Mouse (Mus musculus) right cerebral cortex, postnatal 4 days (tissue): ENCODE data around the gene Tmem182.

Experiments used
- DNase-seq: peaks from one replicate; pipeline ENCODE4 v3.0.0-alpha.2; 2022

Gene Tmem182

DNA sequence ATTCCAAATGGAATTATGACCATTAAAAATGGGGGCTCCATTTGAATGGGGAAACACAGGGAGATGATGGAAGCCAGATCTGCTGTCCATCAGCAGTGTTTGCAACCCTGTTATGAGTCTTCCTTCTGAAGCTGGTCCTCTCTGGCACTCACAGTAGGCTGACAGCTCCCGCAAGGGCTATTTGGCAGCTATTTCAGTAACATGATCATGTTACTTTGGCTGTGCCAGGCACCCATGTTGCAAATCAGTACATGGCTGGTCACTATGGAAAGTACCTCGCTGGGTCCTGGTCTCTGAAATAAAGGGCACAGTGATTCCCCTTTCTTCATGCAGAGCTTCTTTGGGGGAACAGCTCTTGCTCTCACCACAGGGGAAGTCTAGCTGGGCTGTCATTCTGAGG lies 62.2 kb downstream of the Tmem182 start:
- DNase-seq = no peak

DNA sequence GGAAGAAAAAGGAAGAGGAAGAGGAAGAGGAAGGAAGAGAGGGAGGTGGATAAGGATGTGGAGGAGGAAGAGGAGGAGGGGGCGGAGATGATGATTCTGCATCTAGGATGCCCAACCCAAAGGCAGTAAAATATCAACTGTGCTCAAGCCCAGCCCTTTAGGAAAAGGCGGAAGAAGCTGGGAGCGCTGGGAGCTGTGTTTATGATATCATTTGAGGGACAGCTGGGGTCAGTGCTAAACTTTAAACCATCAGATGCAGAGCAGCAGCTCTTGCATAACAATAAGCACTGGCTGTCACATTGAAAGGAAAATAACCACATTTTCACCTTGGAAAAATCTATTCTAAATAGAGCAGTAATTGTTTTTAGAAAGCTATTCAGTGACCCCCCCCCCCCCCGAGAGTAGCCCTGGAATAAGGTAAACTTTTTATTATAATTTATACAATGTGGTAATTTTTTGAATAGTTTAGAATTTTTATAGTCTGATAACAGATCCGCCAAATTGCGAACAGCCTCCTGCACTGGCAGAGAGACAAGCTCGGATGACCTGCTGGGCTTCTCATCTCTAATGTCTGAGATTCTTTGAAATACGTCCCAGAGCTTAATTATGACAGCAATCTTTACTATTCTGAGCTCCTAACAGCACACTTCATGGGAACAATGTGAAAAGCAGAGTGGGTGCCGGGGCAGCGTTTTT lies 68.5 kb downstream of the Tmem182 start:
- DNase-seq = no peak

GRCm38 (mm10) chr1:40874456-40875375 lies 69.3 kb downstream of the Tmem182 start:
- DNase-seq = no peak

- DNase-seq = peak; percentile 88
Measured at GRCm38 (mm10) chr1:40879051-40879450, 73.7 kb downstream of the Tmem182 start.

GRCm38 (mm10) chr1:40879526-40879925 lies 74.1 kb downstream of the Tmem182 start:
- peak; percentile 20 for DNase-seq

GRCm38 (mm10) chr1:40880527-40880926 lies 75.1 kb downstream of the Tmem182 start:
- DNase-seq = no peak

DNA sequence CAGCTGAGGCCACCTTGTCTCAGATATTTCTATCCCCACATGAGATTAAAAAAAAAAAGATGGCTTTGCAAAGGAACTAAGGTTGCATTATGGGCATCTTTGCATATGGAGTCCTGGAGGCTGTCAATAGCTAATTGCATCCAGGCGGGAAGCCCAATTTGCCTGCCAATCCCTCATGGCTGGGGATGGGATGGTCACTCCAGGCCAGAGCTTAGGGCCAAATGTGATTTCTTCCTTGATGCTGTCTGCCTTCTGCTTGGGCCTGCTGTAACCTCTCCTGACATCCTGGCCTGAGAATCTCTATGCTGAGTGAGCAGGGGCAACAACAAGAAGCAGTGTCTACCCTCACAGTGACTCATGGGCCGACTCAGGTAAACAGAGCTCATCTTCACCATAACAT lies 78.5 kb downstream of the Tmem182 start:
- no peak for DNase-seq

DNA sequence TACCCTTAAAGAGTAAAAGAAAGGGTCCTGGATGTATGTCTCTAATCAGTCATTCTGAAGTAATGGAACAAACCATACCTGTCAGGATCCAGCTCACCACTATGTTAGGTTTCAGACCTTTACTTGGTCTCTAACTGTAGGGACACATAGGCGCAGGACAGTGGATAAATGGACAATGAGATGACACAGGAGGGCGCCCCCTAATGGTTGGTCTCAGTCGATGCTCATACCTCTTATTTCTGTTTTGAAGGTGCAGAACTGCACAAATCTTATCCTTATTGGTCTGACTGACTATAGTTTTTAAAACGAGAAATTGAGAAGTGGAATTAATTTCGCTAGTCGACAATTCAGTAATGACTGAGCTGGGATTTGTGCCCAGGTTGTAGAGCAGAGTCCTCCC lies 79.5 kb downstream of the Tmem182 start:
- no peak for DNase-seq

DNA sequence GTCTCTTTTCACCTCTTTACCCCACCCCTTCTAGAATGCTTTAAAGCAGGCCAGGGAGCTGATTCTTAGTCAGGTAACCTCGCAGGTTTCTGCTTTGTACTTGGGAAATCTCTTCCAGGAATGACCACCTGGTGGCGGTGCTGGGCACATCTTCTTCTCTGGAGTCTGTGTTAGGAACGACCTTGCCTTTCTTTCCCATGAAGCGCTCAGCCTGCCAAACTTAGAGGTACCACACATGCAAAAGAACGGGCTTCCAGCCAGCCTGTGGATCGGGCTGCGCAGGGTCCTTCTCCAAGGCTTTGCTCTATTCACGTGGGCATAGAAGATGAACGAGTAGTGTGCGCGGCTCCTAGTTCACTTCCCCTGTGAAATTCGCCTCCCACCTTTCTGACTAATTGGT lies 82.3 kb downstream of the Tmem182 start:
- DNase-seq = peak; percentile 84

GRCm38 (mm10) chr1:40888396-40889040 lies 83.1 kb downstream of the Tmem182 start:
- DNase-seq = no peak

DNA sequence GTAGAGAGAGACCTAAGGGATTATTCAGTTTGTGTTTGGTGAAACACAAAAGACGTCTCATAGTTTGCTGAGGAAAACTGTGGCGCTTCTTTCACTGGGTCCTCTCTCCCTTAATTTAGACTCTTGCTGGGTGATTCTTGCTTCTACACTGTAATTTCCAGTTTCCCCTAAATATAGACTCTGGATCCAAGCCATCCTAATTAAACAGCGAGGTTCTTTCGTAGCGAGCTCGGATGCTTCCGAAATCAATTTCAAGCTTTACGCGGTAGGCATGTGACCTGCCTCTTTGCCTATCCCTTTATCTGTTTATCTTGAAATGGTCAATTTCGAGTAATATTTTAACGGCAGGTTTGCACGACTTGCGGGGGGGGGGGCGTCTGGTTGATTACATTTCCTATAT lies 84.2 kb downstream of the Tmem182 start:
- DNase-seq = no peak

- DNase-seq = peak; percentile 22
Measured at GRCm38 (mm10) chr1:40890246-40890645, 84.8 kb downstream of the Tmem182 start.

DNA sequence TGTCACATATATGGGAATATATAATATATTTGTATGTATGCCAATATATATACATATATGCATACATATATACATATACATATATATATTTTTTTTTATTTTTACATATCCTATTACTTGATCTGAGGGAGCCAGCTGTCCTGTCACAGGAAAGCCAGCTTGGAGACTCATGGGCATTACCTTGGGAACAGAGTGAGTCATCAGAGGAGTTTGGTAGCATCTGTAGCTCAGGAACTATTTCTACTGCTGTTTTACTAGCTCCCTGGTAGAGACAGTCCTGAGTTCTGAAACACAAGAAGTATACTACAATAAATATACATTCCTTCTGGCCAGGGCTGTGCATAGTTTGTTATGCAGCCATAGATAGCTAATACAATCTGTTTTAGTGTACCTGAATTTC lies 98.3 kb downstream of the Tmem182 start:
- DNase-seq = no peak
